Mouse (Mus musculus) activated CD4-positive, CD25-positive, alpha-beta regulatory T cell, adult 4 months (primary cell): Measurements from ENCODE around the gene Vmn1r11. TPM values are rescaled to one million over a fixed set of nuclear protein-coding genes. Genes with fewer than 3 reads are reported as not detected.

Experiments
- ATAC-seq: one replicate; pipeline ENCODE4 v1.8.0; 2017
- polyA plus RNA-seq, 2 experiments: library from polyadenylated mRNA; unstranded; fragments of 100-300 nt; shearing (Covaris generic); gene quantifications; one replicate each; pipeline ENCODE4 v1.2.1; 2017

Vmn1r11 gene
- not detected for polyA plus RNA-seq

DNA sequence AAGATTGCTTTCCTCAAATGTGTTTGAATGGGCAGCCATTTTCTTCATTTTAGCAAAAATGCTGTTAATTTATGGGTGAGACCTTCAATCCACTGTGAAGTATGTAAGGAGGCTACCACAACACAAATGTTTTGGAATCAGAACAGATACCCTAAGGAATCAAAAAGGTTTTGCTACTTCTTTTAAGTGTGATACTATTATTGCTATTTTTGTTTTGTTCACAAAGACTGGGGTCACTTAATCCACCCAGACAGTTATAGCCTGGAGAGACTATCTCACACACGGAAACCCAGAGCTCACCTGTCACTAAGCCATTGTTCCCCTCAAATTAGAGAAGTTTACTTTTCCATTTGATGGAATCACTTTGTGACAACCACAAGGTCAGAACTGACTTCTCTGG is at the start of gene Vmn1r11:
Gene Vmn1r11, plus strand, starts transcription at position 301 of the 400 bp plus-strand sequence.
- ATAC-seq, result no peak

DNA sequence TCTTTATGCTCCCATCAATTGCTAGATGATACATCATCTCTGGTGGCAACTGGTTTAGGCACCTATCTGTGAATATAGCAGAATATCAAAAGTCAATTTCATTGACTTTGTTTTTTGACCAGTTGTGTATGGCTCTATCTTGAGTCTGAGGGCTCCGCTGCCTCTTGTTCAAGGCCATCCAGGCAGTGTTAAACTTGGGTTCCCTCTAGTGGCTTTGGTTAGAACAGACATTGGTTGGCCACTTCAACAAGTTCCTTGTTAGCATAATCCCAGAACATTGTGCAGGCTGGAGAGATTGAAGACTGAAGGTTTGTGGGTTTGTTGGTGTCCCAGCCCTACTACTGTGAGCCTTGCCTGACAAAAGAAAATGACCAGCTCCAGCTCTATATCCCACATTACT is 26.9 kb upstream of the Vmn1r11 start:
- no peak for ATAC-seq

DNA sequence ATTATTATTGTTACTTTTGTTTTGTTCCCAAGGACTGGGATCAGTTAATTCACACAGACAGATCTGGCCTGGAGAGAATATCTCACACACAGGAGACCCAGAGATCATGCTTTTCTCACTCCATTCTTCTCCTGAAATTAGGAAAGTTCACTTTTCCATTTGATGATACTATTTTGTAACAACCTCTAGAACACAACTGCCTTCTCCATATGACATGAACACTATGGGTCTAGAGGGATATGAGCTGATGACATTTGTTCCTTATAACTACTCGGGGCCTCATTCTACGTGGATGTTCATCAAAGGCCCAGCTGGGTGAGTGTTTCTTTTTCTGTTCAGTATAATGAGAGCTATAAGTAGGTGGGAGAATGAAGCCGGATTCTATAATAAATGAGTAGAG is 24.1 kb upstream of the Vmn1r11 start, which contains the start of gene Vmn1r10:
Gene Vmn1r10, plus strand, starts transcription at position 301 of the 400 bp plus-strand sequence.
- ATAC-seq, result no peak

DNA sequence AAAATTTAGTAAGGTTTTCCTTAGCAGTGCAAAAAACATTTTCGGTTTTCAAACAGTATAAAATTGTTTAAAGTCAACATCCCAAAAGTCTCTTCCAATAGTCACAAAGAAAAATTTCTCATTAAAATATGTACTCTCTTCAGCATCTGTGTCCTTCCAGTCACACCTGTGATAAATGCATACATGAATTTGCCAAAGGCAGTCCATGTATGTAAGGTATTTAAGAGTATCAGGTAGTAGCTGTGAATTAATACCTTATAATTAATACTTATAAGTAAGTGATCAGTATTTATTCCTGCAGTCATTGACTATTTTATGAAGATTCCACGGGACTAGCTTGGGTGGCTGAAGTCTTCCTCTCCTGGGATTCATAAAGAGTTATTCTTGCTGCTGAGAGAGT is 23.4 kb downstream of the Vmn1r11 start, which contains the start of gene Vmn1r12:
Gene Vmn1r12, plus strand, starts transcription at position 301 of the 400 bp plus-strand sequence.
- no peak for ATAC-seq

Other genes with a start within 250 kb of the Vmn1r11 start
- gene Nt5c3, start 209.5 kb upstream of the Vmn1r11 start, polyA plus RNA-seq, result 10 to 100 TPM; 65.0 to 70.7 TPM
- gene Vmn1r4, start 209.4 kb upstream of the Vmn1r11 start, polyA plus RNA-seq, result not detected
- gene Vmn1r5, start 163.2 kb upstream of the Vmn1r11 start, polyA plus RNA-seq, result not detected
- gene Vmn1r6, start 136.2 kb upstream of the Vmn1r11 start, polyA plus RNA-seq, result not detected
- not detected for gene Vmn1r7, start 108.1 kb upstream of the Vmn1r11 start, polyA plus RNA-seq
- gene Vmn1r8, start 101.2 kb upstream of the Vmn1r11 start, polyA plus RNA-seq, result not detected
- not detected for gene Vmn1r9, start 66.7 kb upstream of the Vmn1r11 start, polyA plus RNA-seq
- not detected for gene Vmn1r10, start 24.0 kb upstream of the Vmn1r11 start, polyA plus RNA-seq
- gene Vmn1r12, start 23.5 kb downstream of the Vmn1r11 start, polyA plus RNA-seq, result not detected
- under 1 TPM in 1 of 2 experiments, not detected in 1; 0.99 TPM for gene Vmn1r13, start 69.8 kb downstream of the Vmn1r11 start, polyA plus RNA-seq
- gene Vmn1r14, start 98.2 kb downstream of the Vmn1r11 start, polyA plus RNA-seq, result not detected
- gene Vmn1r15, start 124.5 kb downstream of the Vmn1r11 start, polyA plus RNA-seq, result under 1 TPM in 1 of 2 experiments, not detected in 1; 0.21 TPM
- not detected for gene Vmn1r16, start 196.0 kb downstream of the Vmn1r11 start, polyA plus RNA-seq
- not detected for gene Vmn1r17, start 230.3 kb downstream of the Vmn1r11 start, polyA plus RNA-seq